Mouse (Mus musculus) thymus, postnatal 10 days (tissue): ENCODE measurements around the gene Cdk11b.

ENCODE experiments used
- DNase-seq, 2 experiments: peaks; one replicate each; pipeline ENCODE4 v3.0.0; 2021; ENCODE audit warnings: low spot score in 2 of 2

Cdk11b gene

DNA sequence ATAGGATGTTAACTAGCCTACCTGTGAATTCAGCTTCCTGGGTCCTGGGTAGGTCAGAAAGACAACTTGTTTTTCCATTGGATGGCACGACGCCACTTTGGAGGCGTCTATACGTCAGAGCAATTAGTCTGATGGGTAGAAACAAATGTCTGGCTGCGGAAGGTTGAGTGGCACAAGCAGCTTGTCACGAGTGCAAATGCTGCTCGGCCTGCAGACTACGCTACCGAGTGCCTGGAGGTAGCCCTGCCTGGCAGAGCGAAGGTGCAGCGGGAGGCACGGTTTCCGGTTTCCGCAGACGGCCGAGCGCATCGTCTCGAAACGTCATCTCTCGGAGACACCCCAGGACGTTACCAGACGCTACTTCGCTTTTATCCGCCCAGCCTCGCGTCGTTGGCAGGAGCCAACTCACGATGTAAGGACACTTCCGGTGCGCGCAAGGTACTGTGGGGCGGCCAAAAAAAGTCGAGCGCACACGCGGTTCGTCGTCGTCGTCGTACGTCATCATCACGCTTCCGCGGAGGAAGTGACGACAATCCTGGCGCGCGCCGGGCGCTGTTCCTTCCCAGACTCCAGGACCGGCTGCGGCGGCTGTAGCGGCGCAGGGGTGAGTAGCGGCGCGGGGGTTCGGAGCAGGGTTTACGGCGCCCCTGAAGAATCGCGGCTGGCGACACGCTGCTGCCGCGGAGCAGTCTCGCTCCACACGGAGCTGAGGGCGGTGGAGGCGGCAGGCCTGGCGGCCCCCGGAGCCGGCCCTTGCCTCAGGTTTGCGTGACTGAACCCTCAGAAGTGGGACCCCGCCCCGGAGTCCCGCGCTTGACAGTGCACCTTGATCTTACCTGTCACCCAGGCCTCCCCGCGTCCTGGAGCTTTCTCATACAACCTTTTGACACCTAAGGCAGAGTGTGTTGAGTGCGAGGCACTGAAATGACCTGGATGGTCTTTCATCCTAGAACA, at the start of gene Cdk11b:
TSS of gene Cdk11b (plus strand) at position 517 of the 954 bp plus-strand sequence.
- DNase-seq: peak; percentile 92 to 95

DNA sequence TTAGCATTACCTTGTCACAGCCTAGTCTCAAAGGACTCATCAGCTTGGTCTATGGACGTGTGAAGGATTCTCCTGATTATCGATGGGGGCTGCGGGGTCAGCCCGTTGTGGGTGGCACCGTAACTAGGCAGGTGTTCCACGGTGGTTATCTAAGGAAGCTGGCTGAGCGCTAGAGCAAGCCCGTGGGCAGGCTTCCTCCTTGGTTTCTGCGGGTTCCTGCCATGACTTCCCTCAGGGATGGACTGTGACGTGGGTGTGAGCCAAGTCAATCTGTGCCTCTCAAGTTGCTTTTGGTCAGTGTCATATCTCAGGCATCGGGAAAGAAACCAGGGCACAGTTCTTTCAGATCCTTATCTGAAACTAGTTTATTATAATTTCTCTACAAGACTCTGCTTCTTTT, 49.7 kb upstream of the Cdk11b start:
- DNase-seq: no peak

DNA sequence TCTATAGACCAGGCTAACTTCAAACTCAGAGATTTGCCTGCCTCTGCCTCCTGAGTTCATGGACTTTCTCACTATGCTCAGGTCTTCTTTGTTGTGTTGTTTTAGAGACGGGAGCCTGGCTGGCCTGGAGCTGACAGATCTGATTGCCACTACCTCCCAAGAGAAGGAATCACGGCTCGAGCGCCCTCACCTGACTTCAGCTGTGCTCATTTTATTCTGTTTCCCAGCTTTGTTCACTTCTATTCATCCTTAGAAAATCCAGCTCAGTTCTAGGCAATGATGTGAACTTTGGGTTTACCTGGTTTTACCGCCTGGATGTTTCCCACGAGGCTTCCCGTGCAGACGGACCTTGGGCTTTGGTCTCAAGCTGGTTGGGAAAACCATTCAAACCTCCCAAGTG, 49.1 kb upstream of the Cdk11b start:
- no peak for DNase-seq

DNA sequence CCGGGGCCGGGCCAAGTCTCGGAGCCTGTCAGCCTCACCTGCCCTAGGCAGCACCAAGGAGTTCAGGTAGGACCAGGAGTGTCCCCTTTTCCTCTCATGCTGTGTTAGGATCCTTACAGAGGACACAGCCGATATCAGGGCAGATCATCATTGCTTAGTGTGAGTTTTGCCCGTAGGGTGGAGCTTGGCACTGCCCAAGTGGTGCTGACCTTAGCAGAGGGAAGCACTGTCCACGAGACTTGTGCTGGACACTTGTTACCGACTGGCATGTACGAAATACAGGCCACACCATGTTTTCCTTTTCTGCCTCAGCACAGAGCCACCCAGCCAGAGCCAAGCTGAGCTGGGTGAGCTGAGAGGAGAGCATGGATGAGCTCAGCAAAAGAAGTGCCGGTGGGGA, 47.5 kb upstream of the Cdk11b start:
- DNase-seq: no peak

DNA sequence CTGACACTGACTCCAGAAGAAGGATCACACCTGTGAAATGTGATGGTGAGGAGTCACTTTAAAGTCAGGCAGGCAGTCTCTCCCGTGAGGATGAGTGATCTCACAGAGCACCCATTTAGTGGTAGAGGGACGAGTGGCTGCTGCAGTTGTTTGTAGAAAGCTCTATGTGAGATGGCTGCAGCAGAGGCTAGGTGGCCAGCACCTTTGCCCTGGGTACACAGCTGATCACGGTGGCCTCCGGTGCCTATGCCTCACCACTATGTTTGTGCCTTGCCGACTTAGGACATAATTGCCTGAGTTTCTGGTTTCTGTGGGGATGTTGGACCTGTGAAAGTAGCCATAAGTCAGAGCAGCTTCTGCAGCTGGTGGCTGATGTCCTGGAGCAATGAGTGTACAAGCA, 46.9 kb upstream of the Cdk11b start:
- DNase-seq: no peak

DNA sequence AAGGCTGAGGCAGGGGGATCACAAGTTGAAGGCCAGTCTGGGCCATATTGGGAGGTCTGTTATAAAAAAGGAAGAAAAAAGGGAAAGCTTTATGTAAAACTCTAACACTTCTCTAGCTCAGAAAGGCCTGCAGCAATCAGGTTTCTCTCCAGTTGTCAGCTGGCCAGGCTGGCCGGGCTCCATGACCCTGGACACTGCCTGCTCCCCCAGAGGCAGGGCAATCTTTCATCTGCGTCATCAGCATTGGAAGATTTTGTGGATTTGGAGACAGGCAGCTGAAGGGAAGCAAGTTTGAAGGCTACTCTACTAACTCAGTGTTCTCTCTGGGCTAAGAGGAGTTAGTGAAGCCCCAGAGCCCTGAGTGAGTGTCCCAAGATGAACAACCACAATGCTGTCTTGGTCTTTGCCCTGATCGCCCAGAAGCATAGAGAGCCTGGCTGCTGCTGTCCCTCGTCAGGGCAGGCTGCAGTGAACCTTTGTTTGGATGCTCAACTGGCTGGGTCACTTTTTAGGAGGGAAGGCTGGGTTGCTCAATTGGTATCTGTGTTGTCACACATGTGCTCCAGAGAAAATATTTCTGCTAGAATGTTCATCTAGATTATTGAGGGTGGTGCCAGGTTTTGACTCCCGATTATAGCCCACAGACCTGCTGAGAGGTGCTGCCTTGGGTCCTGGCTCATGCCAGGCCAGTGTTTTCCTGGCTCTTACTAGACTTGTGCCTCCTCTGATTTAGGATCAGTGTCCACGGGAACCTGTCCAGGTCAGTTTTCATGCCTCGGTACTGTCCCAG, 46.1 kb upstream of the Cdk11b start:
- DNase-seq: no peak

DNA sequence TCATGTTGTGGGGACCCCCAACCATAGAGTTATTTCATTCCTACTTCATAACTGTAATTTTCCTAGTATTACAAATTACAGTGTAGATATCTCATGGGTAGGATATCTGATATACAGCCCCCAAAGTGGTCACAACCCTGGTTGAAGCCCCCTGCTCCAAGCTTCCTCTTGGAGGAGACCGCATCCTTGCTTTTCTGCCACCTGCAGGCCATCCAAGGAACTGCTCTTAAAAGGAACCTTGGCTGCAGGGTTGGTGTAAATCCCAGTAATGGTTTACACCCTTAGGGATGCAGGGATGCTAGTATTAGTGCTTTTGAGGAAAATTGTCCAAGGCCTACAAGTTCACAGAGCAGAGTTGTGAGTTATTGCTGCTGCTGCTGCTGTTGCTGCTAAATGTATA, 44.2 kb upstream of the Cdk11b start:
- peak; percentile 16 to 47 for DNase-seq

DNA sequence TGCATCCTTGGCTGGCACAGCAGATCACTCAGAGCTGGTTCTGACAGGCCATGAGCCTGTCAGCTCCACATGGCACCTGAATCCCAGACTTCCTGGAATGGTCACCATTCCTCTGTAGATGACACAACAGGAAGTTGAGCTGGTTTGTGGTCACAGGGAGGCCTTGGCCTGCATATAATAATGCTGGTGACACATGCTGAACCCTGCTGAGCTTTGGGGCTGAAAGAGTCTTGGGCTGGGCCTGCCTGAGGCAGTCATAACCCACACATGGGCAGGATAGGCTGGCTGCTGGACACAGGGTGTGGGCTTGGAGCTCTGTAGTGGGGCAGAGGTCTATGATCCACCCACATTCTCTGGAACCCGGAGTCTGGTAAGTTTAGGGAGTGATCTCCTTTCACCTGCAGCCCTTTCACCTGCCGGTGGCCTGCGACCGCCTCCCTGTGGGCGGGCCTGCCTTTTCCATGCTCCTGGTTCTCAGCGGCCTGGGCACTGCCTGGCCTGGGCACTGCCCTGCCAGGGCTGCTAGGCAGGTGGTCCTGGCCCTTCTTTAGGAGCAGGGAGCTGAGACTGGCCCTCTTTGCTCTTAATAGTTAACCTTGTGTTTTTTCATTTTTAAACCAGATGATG, 42.3 kb upstream of the Cdk11b start:
- no peak for DNase-seq

DNA sequence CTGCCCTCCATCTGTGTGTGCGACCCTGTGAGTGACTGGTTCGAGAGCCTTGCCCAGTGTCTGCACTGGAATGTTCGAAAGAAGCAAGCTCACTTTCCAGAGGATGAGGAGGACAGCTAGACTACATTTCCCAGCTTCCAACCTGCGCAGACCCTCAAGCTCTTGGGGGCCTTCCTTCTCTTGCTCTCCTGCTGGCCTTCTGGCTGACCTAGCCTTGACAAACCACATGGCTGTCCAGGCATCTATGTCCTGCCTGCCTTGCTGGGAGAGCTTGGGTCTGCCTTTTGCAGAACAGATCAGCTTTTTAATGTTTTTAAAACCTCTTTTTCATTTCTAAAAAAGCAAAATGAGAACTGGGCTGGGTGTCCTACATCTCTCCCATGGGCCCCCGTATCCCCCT, 35.3 kb upstream of the Cdk11b start:
- no peak for DNase-seq

DNA sequence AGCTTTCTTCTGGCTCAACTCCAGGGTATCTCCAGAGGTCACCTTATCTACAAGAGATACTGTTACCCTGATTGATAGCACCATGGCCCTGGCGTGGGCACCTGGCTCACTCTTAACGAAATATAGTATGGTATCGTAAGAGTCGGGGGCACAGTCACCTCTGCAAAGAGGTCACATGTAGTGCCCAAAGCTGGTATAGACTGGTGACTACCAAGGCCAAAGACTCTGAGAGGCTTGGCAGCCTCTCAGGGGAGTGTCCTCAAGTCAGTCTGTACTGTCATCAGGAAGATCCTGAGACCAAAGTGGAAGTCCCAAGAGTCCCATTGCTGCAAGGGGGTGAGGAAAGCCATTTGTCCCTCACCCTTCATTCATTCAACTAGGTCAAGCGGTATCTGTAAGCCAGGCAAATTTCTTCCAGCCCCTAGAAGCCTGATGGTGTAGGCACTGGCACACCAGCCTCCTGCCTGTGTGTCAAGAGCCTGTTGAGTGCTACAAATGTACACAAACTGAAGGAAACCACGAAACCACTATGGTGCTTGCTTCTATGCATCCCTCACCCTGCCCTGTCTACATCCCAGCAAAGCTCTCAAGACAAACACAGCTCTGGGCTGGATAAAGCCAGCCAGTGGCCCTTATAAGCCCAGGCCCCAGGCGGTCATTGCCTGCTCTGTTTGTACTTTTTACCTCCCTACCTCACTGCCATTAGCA, 33.5 kb upstream of the Cdk11b start:
- DNase-seq: no peak

DNA sequence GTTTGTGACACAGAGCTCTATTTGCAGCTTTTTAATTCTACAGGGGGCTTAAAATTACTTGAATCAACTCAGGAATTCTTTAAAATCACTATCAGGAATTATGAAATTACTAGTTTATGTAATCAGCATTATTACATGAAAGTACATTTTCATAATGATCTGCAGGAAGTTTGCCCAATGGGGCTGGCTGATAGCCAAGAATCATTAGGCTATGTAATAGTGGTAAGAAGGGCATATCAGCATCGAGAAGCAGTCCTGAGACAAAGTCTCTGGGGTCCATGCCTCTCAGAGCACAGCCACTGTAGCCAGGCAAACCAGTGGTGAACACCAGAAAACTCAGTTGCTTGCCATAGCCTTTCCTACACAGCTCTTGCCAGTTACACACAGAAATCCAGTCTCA, 30.9 kb upstream of the Cdk11b start:
- DNase-seq: no peak

DNA sequence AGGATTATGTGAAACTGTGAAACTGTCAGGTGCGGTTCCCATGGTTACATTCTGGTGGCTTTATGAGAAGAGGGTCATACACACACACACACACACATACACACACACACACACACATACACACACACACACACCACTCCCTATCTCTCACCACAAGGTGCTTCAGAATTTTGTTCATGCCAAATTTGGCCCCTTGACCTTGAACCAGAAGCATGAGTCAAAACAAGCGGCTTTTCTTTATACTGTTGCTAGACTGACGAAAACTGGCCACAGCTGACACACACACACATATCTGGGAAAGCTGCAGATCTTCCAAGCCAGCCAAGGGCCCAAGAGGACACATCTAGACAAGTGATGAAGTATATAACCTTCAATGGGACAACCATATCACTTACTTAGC, 28.9 kb upstream of the Cdk11b start:
- DNase-seq: no peak

DNA sequence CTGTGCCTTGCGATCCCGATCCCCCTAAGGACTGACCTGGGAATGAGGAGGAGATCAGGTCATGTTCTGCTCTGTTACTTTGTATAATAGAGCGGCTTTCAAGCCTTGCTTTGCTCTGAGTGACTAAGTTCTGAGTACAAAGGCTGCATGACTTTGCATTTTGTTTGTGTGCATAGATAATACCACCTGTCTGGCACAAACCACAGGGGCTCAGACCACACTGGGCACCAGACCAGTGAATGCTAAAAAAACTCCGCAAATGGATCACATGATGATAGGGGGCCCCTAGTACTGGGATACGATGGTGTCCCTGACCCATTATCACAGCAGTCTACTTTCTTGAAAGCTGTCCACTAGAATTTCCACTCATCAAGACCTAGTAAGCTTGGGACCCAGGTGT, 28.0 kb upstream of the Cdk11b start:
- DNase-seq: no peak

DNA sequence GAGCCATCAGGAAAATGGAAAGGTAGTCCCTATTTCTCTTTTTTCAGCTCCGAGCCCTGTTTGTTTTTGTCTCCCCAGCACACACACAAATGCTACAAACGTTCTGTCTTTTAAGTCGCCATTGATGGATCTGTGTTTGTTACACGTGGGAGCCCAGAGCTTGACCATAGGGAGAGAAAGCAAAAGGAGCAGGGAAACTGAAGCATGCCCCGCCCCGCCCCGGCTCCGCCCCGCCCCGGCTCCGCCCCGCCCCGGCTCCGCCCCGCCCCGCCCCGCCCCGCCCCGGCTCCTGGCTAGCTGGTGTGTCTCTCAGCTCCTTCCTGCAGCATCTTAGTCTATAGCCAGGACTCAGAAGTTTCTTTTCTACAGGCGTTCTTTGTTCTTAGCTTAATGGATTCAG, 26.1 kb upstream of the Cdk11b start:
- DNase-seq: no peak

DNA sequence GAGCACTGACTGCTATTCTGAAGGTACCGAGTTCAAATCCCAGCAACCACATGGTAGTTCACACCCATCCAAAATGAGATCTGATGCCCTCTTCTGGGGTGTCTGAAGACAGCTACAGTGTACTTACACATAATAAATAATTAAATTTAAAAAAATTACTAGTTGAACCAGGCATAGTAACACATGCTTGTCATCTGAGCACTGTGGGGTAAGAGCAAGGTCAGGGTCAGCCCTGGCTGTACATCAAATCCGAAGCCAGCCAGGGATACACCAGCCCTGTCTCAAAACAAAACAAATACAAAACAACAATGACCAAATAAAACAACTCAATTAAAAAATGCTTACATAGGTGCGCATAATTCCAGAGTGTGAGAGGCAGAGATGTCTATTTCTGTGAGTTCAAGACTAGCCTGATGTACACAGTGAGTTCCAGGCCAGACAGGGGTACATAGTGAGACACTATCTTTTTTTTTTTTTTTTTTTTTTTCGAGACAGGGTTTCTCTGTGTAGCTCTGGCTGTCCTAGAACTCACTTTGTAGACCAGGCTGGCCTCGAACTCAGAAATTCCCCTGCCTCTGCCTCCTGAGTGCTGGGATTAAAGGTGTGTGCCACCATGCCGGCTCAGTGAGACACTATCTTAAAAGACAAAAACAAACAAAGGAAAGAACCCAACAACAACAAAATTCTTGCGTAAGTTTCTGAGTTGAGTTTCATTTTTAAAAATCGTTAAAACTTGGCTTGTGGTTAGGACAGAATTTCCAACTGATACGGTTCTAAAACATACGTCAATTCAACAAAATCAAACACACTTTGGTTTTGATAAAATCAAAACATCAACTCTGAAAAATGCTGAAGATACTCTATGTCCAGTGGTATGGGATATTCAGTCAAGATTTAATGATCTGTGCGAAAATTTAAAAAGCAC, 24.5 kb upstream of the Cdk11b start:
- no peak for DNase-seq

DNA sequence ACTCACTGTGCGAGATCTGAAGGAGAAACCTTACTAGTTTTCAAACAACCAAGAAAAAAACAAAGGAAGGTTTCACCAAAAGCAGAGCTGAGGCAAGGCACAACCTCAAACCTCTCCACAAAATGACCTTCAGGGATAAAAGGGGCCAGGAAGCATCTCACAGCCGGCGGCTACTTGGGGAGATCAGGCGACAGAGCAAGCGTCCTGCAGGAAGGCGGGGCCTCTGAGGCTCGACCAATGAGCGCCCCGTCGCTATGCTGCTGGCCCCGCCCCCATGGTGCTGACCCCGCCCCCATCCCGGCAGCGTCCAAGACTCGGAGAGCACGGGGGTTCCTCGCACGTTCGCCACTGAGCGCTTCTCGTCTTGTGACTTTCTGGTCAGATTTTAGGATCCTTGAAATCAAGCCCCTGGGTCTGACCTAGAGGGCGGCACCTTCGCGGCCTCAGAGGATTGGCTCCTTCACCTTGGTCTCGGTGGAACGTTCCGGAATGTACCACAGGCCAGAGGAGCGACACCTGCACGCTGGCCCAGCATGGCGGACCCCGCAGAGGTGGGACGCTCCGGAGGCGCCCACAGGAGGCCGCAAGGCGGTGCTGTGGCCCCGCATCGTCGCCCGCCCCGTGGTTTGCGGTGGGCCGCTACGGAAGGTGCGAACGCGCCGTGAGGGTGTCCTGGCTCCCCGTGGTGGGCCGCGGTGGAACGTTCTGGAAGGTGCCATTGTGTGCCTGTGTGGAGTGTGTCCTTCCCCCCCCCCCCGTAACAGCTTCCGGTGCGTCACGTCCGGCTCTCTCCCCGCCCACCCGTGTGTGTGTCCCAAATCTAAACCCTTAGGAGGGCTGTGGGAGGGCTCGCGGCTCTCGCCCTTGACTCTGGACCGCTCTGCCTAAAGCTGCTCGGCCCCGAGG, 23.3 kb upstream of the Cdk11b start, which contains the start of gene Slc35e2:
TSS of gene Slc35e2 (plus strand) at position 326 of the 906 bp plus-strand sequence.
- DNase-seq: peak; percentile 87 to 96

DNA sequence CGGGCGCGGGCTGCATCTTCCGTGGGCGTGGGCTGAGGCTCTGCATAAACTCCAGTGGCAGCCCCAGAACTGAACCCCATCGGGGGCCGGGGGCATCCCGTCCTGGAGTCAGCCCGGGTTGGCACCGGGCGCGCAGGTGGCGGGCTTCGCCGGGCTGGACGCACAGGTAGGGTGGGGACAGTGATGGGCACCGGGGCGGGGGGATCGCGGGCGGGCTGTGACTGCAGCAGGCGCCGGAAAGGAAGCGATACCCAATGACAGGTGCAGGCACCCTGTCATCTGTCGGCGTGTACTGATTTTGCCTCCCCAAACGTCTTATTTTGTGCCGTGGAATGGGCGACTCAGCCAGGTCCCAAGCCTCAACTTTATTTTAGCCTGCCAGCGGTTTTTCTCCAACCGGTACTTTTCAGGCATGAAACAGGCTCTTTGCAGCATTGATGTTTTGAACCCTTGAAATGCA, 22.6 kb upstream of the Cdk11b start:
- peak in 1 of 2 experiments; percentile 49 for DNase-seq

DNA sequence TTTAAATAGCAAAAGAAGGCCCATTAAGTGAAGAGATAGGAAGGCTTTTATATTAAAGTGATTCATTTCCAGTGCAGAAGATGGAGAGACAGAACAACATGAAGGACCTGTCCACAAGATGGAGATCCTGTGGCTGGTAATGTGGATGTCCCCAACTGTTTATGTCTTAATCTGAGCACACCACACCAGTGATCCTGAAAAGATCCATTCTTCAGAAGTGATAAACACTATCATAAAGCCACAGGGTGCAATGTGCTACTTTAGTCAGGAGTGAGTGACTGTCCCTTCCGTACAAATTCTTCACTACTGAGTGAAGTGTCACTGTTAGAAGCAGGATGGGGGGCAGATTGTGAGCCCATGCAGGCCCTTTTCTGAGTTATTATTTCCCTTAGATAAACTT, 21.9 kb upstream of the Cdk11b start:
- DNase-seq: no peak

DNA sequence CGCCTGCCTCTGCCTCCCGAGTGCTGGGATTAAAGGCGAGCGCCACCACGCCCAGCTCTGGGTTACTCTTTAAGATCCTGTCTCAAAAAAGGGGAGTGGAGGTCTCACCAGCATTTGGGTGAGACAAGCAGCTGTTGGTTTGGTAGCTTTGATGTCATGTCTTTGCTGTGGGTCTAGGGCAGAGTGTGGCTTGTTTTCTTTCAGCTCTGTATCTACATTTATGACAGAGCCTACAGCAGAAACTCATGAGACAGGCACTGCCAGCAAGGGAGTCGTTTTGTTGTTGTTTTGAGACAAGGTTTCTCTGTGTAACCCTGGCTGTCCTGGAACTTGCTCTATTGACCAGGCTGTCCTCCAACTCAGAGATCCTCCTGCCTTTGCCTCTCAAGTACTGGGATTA, 20.9 kb upstream of the Cdk11b start:
- no peak for DNase-seq
